Mouse (Mus musculus): Measurements from ENCODE around the gene Nepro.

The Nepro gene

GRCm38 (mm10) chr16:44767506-44767905 is 43.4 kb downstream of the Nepro start:
- DNase-seq (ENCODE audit: low spot score in 2 of 2) = no peak

GRCm38 (mm10) chr16:44767967-44768366 is 43.9 kb downstream of the Nepro start:
- DNase-seq (ENCODE audit: low spot score in 2 of 2) = peak in 1 of 2 experiments; percentile 24

DNA sequence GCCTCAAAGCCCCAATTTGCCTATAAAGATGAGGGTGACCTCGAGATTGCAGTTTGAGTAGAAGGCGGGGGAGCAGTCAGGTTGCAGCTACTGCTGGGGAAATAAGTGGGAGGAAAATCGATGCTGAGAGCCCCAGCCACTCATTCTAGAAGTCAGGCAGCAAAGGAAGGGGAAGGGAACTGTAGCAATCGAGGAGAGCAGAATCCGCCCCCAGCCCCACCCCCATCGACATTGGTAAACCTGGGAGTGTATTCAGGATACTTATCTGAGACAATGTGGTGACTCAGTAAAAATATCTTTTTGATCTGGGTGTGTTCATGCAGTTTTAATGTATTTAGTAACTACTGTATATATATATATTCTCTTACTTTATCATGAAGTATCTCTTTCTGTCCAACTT is 48.5 kb downstream of the Nepro start:
- DNase-seq (ENCODE audit: low spot score in 2 of 2) = no peak

DNA sequence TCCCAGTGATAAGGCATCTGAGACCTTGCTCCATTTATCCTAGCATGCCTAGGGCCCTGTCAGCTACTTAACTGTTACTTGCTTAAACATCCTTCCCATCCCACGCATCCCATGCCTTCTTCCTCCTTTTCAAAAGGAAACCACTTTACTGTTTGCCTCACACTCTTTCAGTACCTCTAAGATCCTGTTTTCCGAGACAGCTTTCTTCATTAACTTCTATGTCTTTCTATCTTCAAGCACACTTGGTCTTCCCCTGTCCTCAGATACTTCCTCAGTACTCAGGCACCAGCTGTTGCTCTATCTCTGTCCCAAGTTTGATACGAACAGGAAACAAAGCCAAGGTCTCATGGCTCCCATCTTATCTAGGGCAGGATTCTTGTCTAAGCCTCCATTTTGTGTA is 49.6 kb downstream of the Nepro start:
- DNase-seq (ENCODE audit: low spot score in 2 of 2) = no peak

DNA sequence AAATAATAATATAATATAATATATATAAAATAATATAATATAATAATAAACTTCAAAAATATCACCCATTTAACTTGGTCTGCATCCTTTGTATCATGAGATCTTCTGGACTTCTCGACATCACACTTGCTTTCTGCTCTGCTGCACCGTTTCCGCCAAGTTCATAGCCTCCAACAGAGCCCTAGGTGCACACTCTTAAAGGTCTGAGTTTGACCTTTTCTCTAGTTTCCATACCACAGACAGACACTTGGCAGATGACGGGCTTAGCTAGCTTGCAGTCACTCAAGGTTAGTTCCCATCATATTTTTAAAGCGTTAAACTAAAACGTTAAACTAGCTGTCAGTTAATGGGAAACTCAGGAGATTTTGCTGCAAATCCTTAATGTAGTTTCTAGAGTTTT is 50.1 kb downstream of the Nepro start:
- no peak for DNase-seq (ENCODE audit: low spot score in 2 of 2)

DNA sequence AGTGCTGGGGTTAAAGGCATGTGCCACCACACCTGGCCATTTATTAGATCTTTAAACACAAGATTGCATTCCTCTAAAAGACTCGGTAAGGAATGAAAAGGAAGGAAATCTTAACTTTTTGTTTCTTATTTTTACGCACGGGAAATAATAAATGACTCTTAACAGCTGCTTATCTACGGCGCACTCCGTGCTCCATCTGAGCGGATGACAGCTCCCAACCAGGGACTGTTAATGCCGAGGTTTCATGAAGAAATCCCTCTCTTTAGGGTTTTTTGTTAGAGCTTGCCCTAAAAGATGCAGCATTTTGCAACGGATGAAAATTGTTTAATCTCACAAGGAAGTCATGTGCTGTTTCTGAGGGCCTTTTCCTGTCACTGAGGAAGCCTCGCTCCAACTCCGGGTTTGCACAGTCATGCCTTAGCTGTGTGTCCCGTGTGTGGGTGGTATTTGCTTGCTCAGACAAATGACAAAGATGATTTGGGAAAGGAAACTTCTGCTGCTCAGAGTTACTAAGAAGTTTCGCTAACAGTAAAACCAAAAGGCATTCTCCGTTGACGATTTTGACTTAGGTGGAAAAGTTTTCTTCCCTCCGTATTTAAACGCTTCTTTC is 54.5 kb downstream of the Nepro start:
- DNase-seq (ENCODE audit: low spot score in 2 of 2) = peak; percentile 31 to 44

GRCm38 (mm10) chr16:44779494-44779893 is 55.4 kb downstream of the Nepro start:
- no peak for DNase-seq (ENCODE audit: low spot score in 2 of 2)

GRCm38 (mm10) chr16:44780751-44781150 is 56.6 kb downstream of the Nepro start:
- no peak for DNase-seq (ENCODE audit: low spot score in 2 of 2)

Data from thymus, postnatal 10 days (tissue).